Mouse (Mus musculus) embryonic facial prominence, embryonic 15.5 days (tissue): ENCODE measurements around the gene Psmc3ip. TPM values are rescaled to one million over a fixed set of nuclear protein-coding genes. Genes with fewer than 3 reads are reported as not detected.

Experiments used
- ATAC-seq: fragments of 200-750 bp; cut with Nextera tagmentation; 2 replicates; pipeline ENCODE4 v1.8.0; 2017; ENCODE audit warnings: low read depth, moderate TSS enrichment; ENCODE audit not compliant: insufficient number of reproducible peaks, low FRiP score, low TSS enrichment
- H3K27ac ChIP-seq: fragments of 300-500 bp; sonication (generic); replicated peaks from 2 replicates; pipeline ENCODE4 v1.5.1; 2015; ENCODE audit warnings: mild to moderate bottlenecking, inconsistent platforms
- H3K27me3 ChIP-seq: fragments of 300-500 bp; sonication (generic); 2 replicates; pipeline ENCODE4 v1.6.1; 2015; ENCODE audit warnings: inconsistent platforms
- H3K36me3 ChIP-seq: fragments of 300-500 bp; sonication (generic); 2 replicates; pipeline ENCODE4 v1.6.1; 2015; ENCODE audit warnings: mild to moderate bottlenecking, inconsistent platforms
- H3K4me1 ChIP-seq: fragments of 300-500 bp; sonication (generic); 2 replicates; pipeline ENCODE4 v1.6.1; 2015; ENCODE audit warnings: inconsistent platforms
- H3K4me2 ChIP-seq: fragments of 300-500 bp; sonication (generic); replicated peaks from 2 replicates; pipeline ENCODE4 v1.6.1; 2015; ENCODE audit warnings: mild to moderate bottlenecking, inconsistent platforms
- H3K4me3 ChIP-seq: fragments of 300-500 bp; sonication (generic); replicated peaks from 2 replicates; pipeline ENCODE4 v1.5.1; 2015; ENCODE audit warnings: mild to moderate bottlenecking, inconsistent platforms
- H3K9ac ChIP-seq: fragments of 300-500 bp; sonication (generic); 2 replicates; pipeline ENCODE4 v1.6.1; 2015; ENCODE audit warnings: inconsistent platforms
- H3K9me3 ChIP-seq: fragments of 300-500 bp; sonication (generic); replicated peaks from 2 replicates; pipeline ENCODE4 v1.6.1; 2016; ENCODE audit warnings: inconsistent platforms
- WGBS: fragments of 180-500 bp; shearing (Covaris S2); methylation state at CpG from one replicate; pipeline ENCODE4 v1.1.7; 2015; 5-methylcytosine and 5-hydroxymethylcytosine counted together
- polyA plus RNA-seq: library from polyadenylated mRNA; unstranded; fragments of >200 nt; fragmentation: Nextera tagmentation; extraction: Ambion mirVana; gene quantifications from 2 replicates; pipeline ENCODE4 v1.2.1, GENCODE M21; 2015

Gene Psmc3ip
- polyA plus RNA-seq, result 32.0 and 33.6 TPM in 2 replicates

GRCm38 (mm10) chr11:101095314-101096024 is at the start of gene Psmc3ip:
Gene Psmc3ip, minus strand, starts transcription at chr11:101095436.
- H3K27me3 ChIP-seq, result no peaks in the 10 kb centered on the region
- H3K27ac ChIP-seq, result peak within 1 kb of the TSS; percentile 95
- peaks cover 19% of the 10 kb centered on the region for H3K4me1 ChIP-seq
- peak within 1 kb of the TSS; percentile 65 for H3K9ac ChIP-seq
- H3K4me2 ChIP-seq, result peak within 1 kb of the TSS; percentile 87
- no peaks in the 10 kb centered on the region for H3K9me3 ChIP-seq
- H3K4me3 ChIP-seq, result peak within 1 kb of the TSS; percentile 94
- H3K36me3 ChIP-seq, result peaks cover 73% of the 10 kb centered on the region
- WGBS, result under 1% methylated on average over 43 of the region's 43 CpGs
- peak; percentile 90 for ATAC-seq

GRCm38 (mm10) chr11:101143338-101144225 is 48.3 kb upstream of the Psmc3ip start:
- ATAC-seq, result no peak
- 20% methylated on average over 19 of the region's 19 CpGs for WGBS
- Histone ChIP-seq H3K4me1 (peaks cover 17% of the 10 kb centered on the region), H3K27me3 (no peaks in the 10 kb centered on the region), H3K9me3 (no peaks in the 10 kb centered on the region), H3K4me2 (peak overlapping the region; percentile 54), H3K4me3 (peak overlapping the region; percentile 33), H3K27ac (no peak overlapping the region), H3K36me3 (no peaks in the 10 kb centered on the region), H3K9ac (0 out of 2 replicates have a peak overlapping the region, but pooled peaks have one; percentile 12)

- H3K36me3 ChIP-seq, result no peaks in the 10 kb centered on the region
- no peak overlapping the region for H3K4me2 ChIP-seq
- H3K9me3 ChIP-seq, result no peaks in the 10 kb centered on the region
- H3K4me1 ChIP-seq, result peaks cover 16% of the 10 kb centered on the region; the same call in 1 of the 2 replicates
- 87% methylated on average over 10 of the region's 10 CpGs for WGBS
- H3K27ac ChIP-seq, result no peak overlapping the region
- H3K4me3 ChIP-seq, result no peak overlapping the region
- ATAC-seq, result no peak
- H3K27me3 ChIP-seq, result no peaks in the 10 kb centered on the region
- H3K9ac ChIP-seq, result no peak overlapping the region
These were observed 47.2 kb upstream of the Psmc3ip start for GRCm38 (mm10) chr11:101142215-101142967.

- 83% methylated on average over 8 of the region's 8 CpGs for WGBS
- Histone ChIP-seq H3K9me3 (no peaks in the 10 kb centered on the region), H3K27me3 (no peaks in the 10 kb centered on the region), H3K4me3 (no peak overlapping the region), H3K4me2 (no peak overlapping the region), H3K9ac (no peak overlapping the region), H3K36me3 (no peaks in the 10 kb centered on the region), H3K4me1 (peaks cover 16% of the 10 kb centered on the region; the same call in 1 of the 2 replicates), H3K27ac (peak overlapping the region; percentile 39; the same call in 1 of the 2 replicates)
- ATAC-seq, result no peak
These were observed 45.9 kb upstream of the Psmc3ip start for GRCm38 (mm10) chr11:101141088-101141487.

- WGBS, result 30% methylated on average over 27 of the region's 27 CpGs
- no peaks in the 10 kb centered on the region for H3K36me3 ChIP-seq
- peaks cover 16% of the 10 kb centered on the region; the same call in 1 of the 2 replicates for H3K4me1 ChIP-seq
- no peak overlapping the region for H3K9ac ChIP-seq
- no peaks in the 10 kb centered on the region for H3K9me3 ChIP-seq
- peak overlapping the region; percentile 28 for H3K4me3 ChIP-seq
- H3K4me2 ChIP-seq, result peak overlapping the region; percentile 49
- ATAC-seq, result peak; percentile 47; the same call in 1 of the 2 replicates
- H3K27ac ChIP-seq, result peak overlapping the region; percentile 39; the same call in 1 of the 2 replicates
- H3K27me3 ChIP-seq, result no peaks in the 10 kb centered on the region
These were observed 45.1 kb upstream of the Psmc3ip start for GRCm38 (mm10) chr11:101140164-101140819.

GRCm38 (mm10) chr11:101138536-101139181 is 43.4 kb upstream of the Psmc3ip start:
- WGBS, result 25% methylated on average over 15 of the region's 15 CpGs
- Histone ChIP-seq H3K9me3 (no peaks in the 10 kb centered on the region), H3K4me2 (peak overlapping the region; percentile 21; the same call in 1 of the 2 replicates), H3K36me3 (no peaks in the 10 kb centered on the region), H3K27ac (0 out of 2 replicates have a peak overlapping the region, but pooled peaks have one; percentile 45), H3K9ac (no peak overlapping the region), H3K4me1 (peaks cover 12% of the 10 kb centered on the region; the same call in 1 of the 2 replicates), H3K4me3 (no peak overlapping the region), H3K27me3 (no peaks in the 10 kb centered on the region)
- no peak for ATAC-seq

- no peak overlapping the region for H3K9ac ChIP-seq
- no peak overlapping the region for H3K4me2 ChIP-seq
- H3K4me1 ChIP-seq, result 0 out of 2 replicates have a peak, but pooled peaks cover 9% of the 10 kb centered on the region
- no peaks in the 10 kb centered on the region for H3K9me3 ChIP-seq
- no peak overlapping the region for H3K27ac ChIP-seq
- H3K36me3 ChIP-seq, result no peaks in the 10 kb centered on the region
- 77% methylated on average over 7 of the region's 7 CpGs for WGBS
- ATAC-seq, result no peak
- H3K4me3 ChIP-seq, result no peak overlapping the region
- no peaks in the 10 kb centered on the region for H3K27me3 ChIP-seq
These were observed 41.8 kb upstream of the Psmc3ip start for GRCm38 (mm10) chr11:101137000-101137399.

- 79% methylated on average over 13 of the region's 13 CpGs for WGBS
- H3K9me3 ChIP-seq, result no peaks in the 10 kb centered on the region
- H3K4me3 ChIP-seq, result no peak overlapping the region
- no peak overlapping the region for H3K9ac ChIP-seq
- H3K4me1 ChIP-seq, result 0 out of 2 replicates have a peak, but pooled peaks cover 4% of the 10 kb centered on the region
- H3K27ac ChIP-seq, result no peak overlapping the region
- no peaks in the 10 kb centered on the region for H3K27me3 ChIP-seq
- no peaks in the 10 kb centered on the region for H3K36me3 ChIP-seq
- ATAC-seq, result no peak
- H3K4me2 ChIP-seq, result no peak overlapping the region
These were observed 39.1 kb upstream of the Psmc3ip start for GRCm38 (mm10) chr11:101134217-101134865.

- ATAC-seq, result no peak
- Histone ChIP-seq H3K27me3 (no peaks in the 10 kb centered on the region), H3K27ac (no peak overlapping the region), H3K4me1 (no peaks in the 10 kb centered on the region), H3K4me3 (no peak overlapping the region), H3K9me3 (no peaks in the 10 kb centered on the region), H3K4me2 (no peak overlapping the region), H3K9ac (no peak overlapping the region), H3K36me3 (no peaks in the 10 kb centered on the region)
- WGBS, result 67% methylated on average over 12 of the region's 12 CpGs
These were observed 37.8 kb upstream of the Psmc3ip start for GRCm38 (mm10) chr11:101133037-101133436.
